Mouse (Mus musculus) gastrocnemius, postnatal 36 days (tissue): Measurements from ENCODE around the gene Acsl1. TPM values are rescaled to one million over a fixed set of nuclear protein-coding genes. Genes with fewer than 3 reads are reported as not detected.
"Not testable (repeated sequence)": the region's sequence is repeated elsewhere in the genome, so short reads cannot be mapped to it uniquely, and the experiment has no call there.

Experiments
- DNase-seq, 2 experiments: peaks; one replicate each; pipeline ENCODE4 v3.0.0; 2022
- intact Hi-C: fragments of 180-260 bp; cut with DNase I; formaldehyde crosslinking; loops from one replicate; pipeline ENCODE4 v1.15.1; 2025
- total RNA-seq, 2 experiments: library from RNA; stranded (reverse); gene quantifications; 2 replicates each; pipeline ENCODE4 v1.2.3; 2021

The Acsl1 gene
- total RNA-seq, 2 experiments from 2014 or later: 260 to 328 TPM

DNA sequence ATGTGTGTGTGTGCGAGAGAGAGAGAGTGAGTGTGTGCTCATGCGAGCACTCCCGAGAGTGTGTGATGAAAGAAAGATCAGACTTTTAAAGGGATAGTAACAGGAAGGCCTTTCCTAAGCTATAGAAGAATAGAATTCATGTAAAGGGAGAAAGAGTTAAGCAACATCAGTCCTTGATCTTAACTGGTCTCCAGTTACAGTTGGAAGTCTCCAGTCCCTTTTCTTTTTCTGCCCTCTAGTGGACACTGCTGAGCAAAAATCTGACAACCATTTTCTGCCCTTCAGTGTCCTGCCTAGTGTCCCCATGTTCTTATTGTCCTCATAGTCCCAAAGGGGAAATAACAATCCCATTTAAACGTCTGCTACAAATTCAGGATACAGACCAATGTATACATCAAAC is 76.4 kb downstream of the Acsl1 start:
- peak in 1 of 2 experiments; percentile 19 for DNase-seq
- intact Hi-C loops: loop anchor here (2.0 to 5.0 kb wide), 3 partner anchors 75 to 305 kb away; partner anchors contain the start of gene Acsl1

DNA sequence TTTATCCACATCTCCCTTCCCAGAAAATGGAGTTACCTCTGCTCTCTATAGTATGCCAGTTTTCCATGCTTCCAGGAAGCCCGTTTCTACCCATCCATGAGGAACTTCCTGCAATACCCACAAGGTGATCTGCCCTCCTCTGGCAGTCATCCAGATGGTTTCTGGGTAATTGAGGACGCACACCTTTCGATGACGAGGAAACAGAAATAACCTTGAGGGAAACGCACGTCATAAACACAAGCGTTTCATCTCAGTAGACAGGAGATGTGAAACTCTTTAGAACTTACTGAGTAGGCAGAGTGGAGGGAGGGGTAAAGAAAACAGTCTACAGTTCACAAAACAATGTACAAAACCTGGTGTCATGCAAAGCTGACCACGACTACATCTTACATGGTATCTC is 79.2 kb downstream of the Acsl1 start:
- intact Hi-C loops: no loop called here
- DNase-seq: no peak

- DNase-seq: no peak
- intact Hi-C loops: no loop called here
These were observed 80.2 kb downstream of the Acsl1 start for GRCm38 (mm10) chr8:46551029-46551428.

- intact Hi-C loops: no loop called here
- peak; percentile 100 for DNase-seq
These were observed 81.0 kb downstream of the Acsl1 start, which contains the start of gene Cenpu for GRCm38 (mm10) chr8:46551615-46552440. Cenpu (plus strand) TSS chr8:46552028.

DNA sequence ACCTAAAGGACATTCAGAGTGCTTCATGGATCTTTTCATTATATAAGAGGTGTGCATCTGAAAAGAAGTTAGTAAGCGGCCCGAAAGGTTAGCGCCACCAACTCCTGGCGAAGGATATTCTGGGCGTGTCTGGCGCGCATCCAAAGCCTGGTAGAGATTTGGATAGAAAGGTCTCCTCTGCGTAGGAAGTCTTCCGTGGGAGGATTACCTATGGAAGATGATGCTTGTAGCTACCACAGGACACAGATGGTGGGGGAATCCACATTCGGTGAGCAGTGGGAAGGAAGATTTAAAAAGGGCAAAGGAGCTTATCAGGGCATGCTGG is 81.6 kb downstream of the Acsl1 start:
- intact Hi-C loops: no loop called here

DNA sequence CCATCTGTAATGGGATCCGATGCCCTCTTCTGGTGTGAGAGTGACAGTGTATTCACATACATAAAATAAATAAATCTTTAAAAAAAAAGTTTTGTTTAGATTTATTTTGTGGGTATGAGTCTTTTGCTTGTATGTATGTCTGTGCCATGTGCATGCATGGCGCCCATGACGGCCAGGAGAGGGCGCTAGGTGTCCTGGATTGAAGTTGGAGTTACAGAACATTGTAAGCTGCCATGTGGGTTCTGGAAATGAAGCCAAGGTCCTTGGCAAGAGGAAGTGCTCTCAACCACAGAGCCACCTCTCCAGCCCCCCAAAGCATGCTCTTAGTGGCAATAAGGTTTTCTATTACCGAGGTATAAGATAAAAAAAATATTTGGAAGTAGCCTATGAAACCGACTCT is 88.6 kb downstream of the Acsl1 start:
- DNase-seq: no peak
- intact Hi-C loops: loop anchor here (5.0 kb wide), 1 partner anchor 58 kb away; the partner anchor contains the start of genes Casp3 and Primpol

More for the DNA sequence above, 81.6 kb downstream of the Acsl1 start:
- DNase-seq: no peak

DNA sequence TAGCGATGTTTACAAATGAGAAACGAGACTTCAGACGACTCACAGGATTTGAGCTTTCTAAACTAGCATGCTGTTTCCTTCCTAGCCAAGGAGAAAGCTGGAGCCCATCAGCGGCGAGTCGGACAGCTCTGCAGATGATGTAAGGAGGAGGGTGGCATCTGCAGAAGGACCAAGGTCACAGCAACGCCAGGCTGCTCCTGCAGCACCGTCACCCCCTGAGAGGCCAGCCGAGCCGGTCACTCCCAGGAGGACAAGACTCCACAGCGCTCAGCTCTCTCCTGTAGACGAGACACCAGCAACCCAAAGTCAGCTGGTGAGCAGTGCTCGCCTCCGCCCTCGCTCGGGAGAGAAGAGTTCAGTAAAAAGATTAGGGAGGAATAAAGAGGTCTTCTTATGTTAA is 91.5 kb downstream of the Acsl1 start:
- DNase-seq: no peak
- intact Hi-C loops: no loop called here

DNA sequence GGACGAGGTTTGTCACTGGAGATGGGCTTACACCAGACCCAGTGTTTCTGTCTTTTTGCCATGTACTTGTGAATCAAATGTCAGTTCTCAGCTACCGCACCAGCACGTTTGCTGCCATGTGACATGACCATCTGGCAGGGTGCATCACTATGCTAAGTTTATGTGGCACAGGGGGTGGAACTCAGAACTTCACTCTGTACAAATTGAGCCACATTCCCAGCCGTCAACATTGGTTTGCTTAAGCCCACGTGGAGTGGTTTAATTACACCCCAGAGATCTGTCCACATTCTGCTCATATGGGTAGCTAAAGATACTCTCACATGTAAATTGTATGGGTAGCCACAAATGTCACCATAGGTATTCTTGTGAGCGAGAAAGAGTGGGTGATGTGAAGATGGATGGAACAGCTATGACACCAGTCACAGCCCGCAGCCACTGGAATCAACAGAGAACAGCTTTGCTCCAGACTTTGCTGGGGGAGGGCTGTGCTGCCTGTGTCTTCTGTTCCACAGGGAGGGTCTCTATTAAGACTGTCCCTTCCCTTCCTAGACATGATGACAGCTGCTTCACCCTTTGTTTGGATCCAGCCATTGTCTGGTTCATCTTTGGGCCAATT is 96.2 kb downstream of the Acsl1 start:
- no peak for DNase-seq
- intact Hi-C loops: no loop called here

DNA sequence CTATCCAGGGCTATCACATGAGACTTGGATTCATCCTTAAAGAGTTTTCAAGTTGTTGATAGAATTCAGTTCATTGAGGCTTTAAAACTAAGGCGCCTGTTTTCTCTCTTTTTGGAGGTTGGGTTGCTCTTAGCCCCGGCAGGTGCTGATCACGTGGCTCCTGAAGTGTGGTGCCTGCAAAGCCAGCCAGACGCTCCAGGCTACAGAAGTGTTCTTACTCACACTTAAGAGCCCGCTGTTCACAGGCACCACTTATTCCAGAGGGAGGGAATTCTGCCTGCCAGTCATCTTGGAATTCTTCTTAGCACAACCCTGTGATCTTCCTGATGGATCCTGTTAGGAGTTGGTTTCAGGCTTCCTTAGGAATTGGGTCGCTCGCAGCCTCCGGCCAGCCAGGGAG is 97.1 kb downstream of the Acsl1 start:
- intact Hi-C loops: no loop called here
- no peak for DNase-seq

- intact Hi-C loops: no loop called here
- no peak for DNase-seq
These were observed 98.1 kb downstream of the Acsl1 start for GRCm38 (mm10) chr8:46568942-46569341.

DNA sequence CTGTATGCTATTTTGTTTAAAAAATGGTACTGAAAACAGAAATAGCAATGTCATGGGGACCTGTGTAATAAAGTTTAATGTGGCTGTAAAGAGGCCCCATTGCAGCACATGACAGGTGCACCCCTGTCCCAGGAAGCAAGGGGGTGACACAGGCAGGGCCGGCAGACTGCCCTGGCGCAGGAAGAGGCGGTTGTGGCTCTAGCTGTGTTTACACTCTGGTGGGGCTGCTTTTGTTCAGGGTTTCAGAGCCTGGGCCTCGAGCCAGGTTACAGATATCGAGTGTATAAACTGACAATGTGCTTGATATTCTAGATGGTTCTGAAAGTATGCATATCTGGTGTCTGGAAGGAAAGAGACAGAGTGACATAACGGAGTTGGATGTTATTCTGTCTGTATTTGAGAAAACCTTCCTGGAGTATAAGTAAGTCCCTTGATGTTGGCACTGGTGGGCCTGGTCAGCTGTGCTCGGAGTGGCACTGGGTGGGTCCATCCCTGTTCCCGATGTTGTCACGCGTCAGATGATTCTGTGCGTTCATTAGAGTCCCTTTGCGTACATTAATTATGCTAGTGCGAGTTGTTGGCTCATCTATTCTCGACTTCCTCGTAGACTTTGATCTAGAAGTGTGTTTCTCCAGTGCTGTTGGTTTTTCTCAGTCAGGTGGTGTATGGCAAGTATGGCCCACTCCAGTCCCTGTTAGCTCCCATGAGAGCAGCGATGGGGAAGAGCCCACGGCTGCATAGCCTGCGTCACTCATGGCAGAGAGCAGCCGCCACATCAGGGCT is 99.0 kb downstream of the Acsl1 start:
- intact Hi-C loops: no loop called here
- no peak for DNase-seq

- no peak for DNase-seq
These were observed 99.8 kb downstream of the Acsl1 start for GRCm38 (mm10) chr8:46570673-46571072.

DNA sequence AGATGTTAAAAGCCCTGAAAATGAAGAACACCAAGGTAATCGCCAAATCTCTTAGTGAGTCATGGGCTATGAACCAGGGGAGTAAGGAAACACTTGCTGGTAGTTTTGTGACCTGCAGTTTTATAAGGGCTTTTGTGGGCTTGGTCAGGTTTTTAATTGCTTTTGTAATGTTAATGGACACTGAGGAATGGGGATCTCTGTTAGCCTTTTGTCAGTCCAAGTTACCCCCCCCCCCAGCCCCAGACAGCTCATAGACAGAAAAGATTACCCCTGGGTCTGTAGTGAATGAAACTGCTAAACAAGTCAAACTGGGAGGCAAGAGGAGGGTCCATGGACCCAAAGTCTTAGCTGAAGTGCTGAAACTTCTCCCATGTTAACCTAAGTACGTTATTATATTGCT is 102.6 kb downstream of the Acsl1 start:
- DNase-seq: no peak
- intact Hi-C loops: no loop called here

More at GRCm38 (mm10) chr8:46570673-46571072, 99.8 kb downstream of the Acsl1 start:
- intact Hi-C loops: no loop called here

- intact Hi-C loops: no loop called here
- DNase-seq: no peak
These were observed 103.1 kb downstream of the Acsl1 start for GRCm38 (mm10) chr8:46573964-46574363.

- DNase-seq: no peak
- intact Hi-C loops: no loop called here
These were observed 108.0 kb downstream of the Acsl1 start for GRCm38 (mm10) chr8:46578794-46579193.

DNA sequence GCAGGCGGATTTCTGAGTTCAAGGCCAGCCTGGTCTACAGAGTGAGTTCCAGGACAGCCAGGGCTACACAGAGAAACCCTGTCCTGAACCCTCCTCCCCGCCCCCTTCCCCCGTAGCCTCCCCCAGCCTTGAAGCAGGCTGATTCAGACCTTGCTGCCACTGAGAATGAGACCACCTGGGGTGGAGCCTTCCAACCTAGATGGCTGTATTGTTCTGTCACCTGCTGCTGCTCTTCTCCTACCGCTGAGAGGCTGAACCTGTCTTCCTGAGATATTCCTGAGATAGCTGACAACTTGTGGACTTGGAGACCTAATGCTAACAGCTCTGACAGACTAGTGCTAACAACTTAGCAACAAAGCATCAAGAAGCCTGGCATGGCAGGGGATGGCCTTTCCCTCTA is 113.5 kb downstream of the Acsl1 start:
- intact Hi-C loops, DNase-seq: not testable (repeated sequence)

- no peak for DNase-seq
- intact Hi-C loops: no loop called here
These were observed 114.7 kb downstream of the Acsl1 start for GRCm38 (mm10) chr8:46585576-46585975.
